Mouse (Mus musculus) bone marrow, adult 2 months (tissue): Measurements from ENCODE around the gene Gstt2. TPM values are rescaled to one million over a fixed set of nuclear protein-coding genes. Genes with fewer than 3 reads are reported as not detected.

ENCODE experiments used
- H3K27ac ChIP-seq: fragments of 200-500 bp; 2 replicates; pipeline ENCODE4 v1.5.1; 2012; ENCODE audit warnings: low read depth, mild to moderate bottlenecking, control low read depth, inconsistent platforms, low read length; ENCODE audit not compliant: control insufficient read depth, poor library complexity, insufficient read depth
- H3K4me1 ChIP-seq: fragments of 200-500 bp; 2 replicates; pipeline ENCODE4 v1.6.1; 2011; ENCODE audit warnings: low read length; ENCODE audit not compliant: control insufficient read depth, insufficient read depth
- H3K4me3 ChIP-seq: fragments of 200-500 bp; replicated peaks from 2 replicates; pipeline ENCODE3; 2011; ENCODE audit warnings: mild to moderate bottlenecking, low read depth, low read length, control low read depth; ENCODE audit not compliant: control insufficient read depth
- CTCF ChIP-seq: fragments of 200-500 bp; IDR thresholded peaks from 2 replicates; pipeline ENCODE4 v1.5.1; 2011; ENCODE audit warnings: low read length, control low read depth; ENCODE audit not compliant: control insufficient read depth, insufficient read depth
- POLR2A ChIP-seq: fragments of 200-500 bp; IDR thresholded peaks from 2 replicates; pipeline ENCODE4 v1.6.1; 2011; ENCODE audit warnings: low read depth, mild to moderate bottlenecking, control low read depth, low read length, borderline replicate concordance; ENCODE audit not compliant: control insufficient read depth
- WGBS: fragments of 180-500 bp; shearing (Covaris S2); methylation state at CpG from one replicate; pipeline ENCODE4 v1.1.7; 2018; 5-methylcytosine and 5-hydroxymethylcytosine counted together
- polyA plus RNA-seq: library from polyadenylated mRNA; stranded (reverse); fragments of >200 nt; gene quantifications from 2 replicates; pipeline ENCODE4 v1.2.4, GENCODE M21; 2011; ENCODE audit warnings: low replicate concordance; ENCODE audit not compliant: missing spikeins, insufficient read depth, insufficient read length

Gstt2 gene
- polyA plus RNA-seq, result 18.1 and 28.1 TPM in 2 replicates

GRCm38 (mm10) chr10:75837248-75837759 is at the start of gene Gstt2:
Gene Gstt2 (minus strand): TSS chr10:75837424.
- under 1% methylated on average over 21 of the region's 21 CpGs for WGBS
- Histone ChIP-seq H3K4me1 (no peaks in the 10 kb centered on the region; the same call in 1 of the 2 replicates), H3K4me3 (peak within 1 kb of the TSS; percentile 67), H3K27ac (peak within 1 kb of the TSS; percentile 23)
- TF ChIP-seq POLR2A (peak; percentile 66; the same call in 1 of the 2 replicates), CTCF (peak; percentile 27)

DNA sequence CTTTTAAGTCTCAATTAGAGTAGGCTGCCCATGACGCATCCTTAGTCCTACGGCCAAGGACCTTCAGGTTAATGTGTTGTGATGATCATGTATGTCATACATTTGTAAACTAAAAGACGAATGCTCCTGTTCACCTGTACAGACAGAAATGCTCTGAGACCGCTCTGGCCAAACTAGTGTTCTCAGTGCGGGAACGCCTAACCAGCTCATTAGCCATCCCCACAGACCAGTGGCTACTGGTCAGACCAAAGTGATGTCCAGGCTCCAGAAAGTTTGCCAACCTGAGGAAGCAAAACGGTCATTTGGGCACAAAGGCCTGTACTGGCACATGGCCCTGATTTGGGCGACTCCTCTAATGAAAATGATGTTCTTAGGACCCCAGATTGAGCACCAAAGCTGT is 47.5 kb upstream of the Gstt2 start:
- no peak overlapping the region for H3K27ac ChIP-seq
- TF ChIP-seq POLR2A (no peak), CTCF (no peak)
- 85% methylated on average over 8 of the region's 8 CpGs for WGBS
- H3K4me1 ChIP-seq, result no peaks in the 10 kb centered on the region
- no peak overlapping the region for H3K4me3 ChIP-seq

DNA sequence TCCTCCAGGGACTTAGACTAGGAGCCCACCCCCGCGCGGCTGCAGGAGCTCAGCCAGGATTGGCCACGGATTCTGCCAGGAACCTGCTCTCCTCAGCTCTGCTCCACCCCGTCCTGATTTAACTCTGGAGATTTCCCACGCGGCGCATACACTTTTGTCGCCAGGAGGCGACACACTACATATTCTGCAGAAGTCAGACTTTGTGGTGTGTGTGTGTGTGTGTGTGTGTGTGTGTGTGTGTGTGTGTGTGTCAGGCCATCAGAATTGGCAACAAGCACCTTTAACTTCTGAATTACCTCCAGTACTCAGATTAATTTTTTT is 46.0 kb upstream of the Gstt2 start:
- 2% methylated on average over 10 of the region's 10 CpGs for WGBS
- Histone ChIP-seq H3K27ac (no peak overlapping the region), H3K4me3 (no peak overlapping the region), H3K4me1 (no peaks in the 10 kb centered on the region)
- TF ChIP-seq CTCF, result peak; percentile 42; the same call in 1 of the 2 replicates
- TF ChIP-seq POLR2A, result no peak

DNA sequence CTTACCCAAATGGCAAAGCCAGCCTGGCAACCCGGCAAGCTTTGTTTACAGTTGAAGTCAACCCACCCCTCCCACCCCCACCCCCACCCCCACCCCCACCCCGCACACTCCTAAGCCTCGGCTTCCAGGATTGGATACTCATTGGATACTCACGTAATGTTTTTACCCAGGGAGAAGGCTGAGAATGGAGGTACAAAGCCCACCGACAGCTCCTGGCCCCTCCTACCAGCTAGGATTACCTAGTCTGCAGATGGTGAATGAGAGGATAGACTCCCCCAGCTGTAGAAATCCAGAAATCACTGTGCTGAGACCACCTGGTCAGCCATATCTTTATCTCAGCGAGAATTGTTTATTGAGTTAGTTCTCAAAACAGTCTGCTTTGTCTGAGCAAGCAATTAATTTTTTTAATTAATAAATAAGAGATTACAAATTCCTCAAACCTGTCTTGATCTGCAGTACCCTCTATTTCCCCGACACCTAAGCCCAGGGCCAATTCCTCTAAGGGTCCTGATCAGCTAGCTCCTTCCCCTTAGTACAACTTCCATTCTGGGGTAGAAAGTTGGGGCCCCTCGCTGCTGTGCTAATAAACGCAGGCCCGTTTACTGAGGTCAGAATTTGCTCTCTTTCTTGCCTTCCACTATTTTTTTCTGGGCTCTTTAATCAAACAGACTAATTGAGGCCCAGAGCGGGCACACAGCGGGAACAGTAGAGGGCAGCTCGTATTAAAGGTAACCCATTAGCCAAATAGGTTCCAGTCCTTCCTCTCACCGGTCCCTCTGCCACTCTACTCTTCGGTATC is 45.4 kb upstream of the Gstt2 start:
- WGBS, result 40% methylated on average over 15 of the region's 15 CpGs
- Histone ChIP-seq H3K4me3 (no peak overlapping the region), H3K27ac (no peak overlapping the region), H3K4me1 (no peaks in the 10 kb centered on the region)
- no peak for TF ChIP-seq POLR2A
- no peak for TF ChIP-seq CTCF

- H3K4me3 ChIP-seq, result no peak overlapping the region
- no peak overlapping the region for H3K27ac ChIP-seq
- TF ChIP-seq POLR2A (no peak), CTCF (no peak)
- H3K4me1 ChIP-seq, result no peaks in the 10 kb centered on the region
- WGBS, result 68% methylated on average over 20 of the region's 20 CpGs
These were observed 44.6 kb upstream of the Gstt2 start for GRCm38 (mm10) chr10:75881578-75882432.

GRCm38 (mm10) chr10:75880771-75881577 is 43.8 kb upstream of the Gstt2 start:
- no peak for TF ChIP-seq POLR2A
- no peak for TF ChIP-seq CTCF
- no peaks in the 10 kb centered on the region for H3K4me1 ChIP-seq
- 64% methylated on average over 6 of the region's 6 CpGs for WGBS
- H3K27ac ChIP-seq, result no peak overlapping the region
- H3K4me3 ChIP-seq, result no peak overlapping the region

DNA sequence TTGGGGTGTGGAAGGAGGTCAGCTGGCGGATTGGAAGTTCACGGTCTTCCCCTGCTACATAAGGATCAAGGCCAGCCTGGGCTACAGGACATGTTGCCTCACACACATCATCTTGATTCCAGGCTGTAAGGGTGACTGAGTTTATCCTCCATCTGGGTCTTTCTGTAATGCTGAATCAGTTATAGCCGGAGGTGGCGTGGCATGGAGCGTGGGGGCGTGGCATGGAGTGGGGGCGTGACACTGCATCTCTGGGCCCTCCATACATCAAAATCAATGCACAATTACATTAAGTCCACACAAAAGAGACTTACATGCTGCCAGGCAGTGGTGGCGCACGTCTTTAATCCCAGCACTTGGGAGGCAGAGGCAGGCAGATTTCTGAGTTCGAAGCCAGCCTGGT is 43.1 kb upstream of the Gstt2 start:
- Histone ChIP-seq H3K4me3 (no peak overlapping the region), H3K4me1 (no peaks in the 10 kb centered on the region), H3K27ac (no peak overlapping the region)
- 89% methylated on average over 10 of the region's 10 CpGs for WGBS
- TF ChIP-seq POLR2A (no peak), CTCF (no peak)
